Mouse (Mus musculus) heart, adult 11 months (tissue): ENCODE data around the gene Teddm3.
"Not testable (repeated sequence)": the region's sequence is repeated elsewhere in the genome, so short reads cannot be mapped to it uniquely, and the experiment has no call there.

ENCODE experiments used
- DNase-seq: peaks from one replicate; pipeline ENCODE4 v3.0.0; 2022

The Teddm3 gene

GRCm38 (mm10) chr16:21148451-21148850 is 5.3 kb downstream of the Teddm3 start:
- DNase-seq, result not testable (repeated sequence)

- no peak for DNase-seq
Observed at GRCm38 (mm10) chr16:21136312-21137083, 17.3 kb downstream of the Teddm3 start.

- peak; percentile 61 for DNase-seq
Observed at GRCm38 (mm10) chr16:21127666-21128065, 26.1 kb downstream of the Teddm3 start.

- peak; percentile 1 for DNase-seq
Observed at GRCm38 (mm10) chr16:21122776-21123175, 31.0 kb downstream of the Teddm3 start.

- no peak for DNase-seq
Observed at GRCm38 (mm10) chr16:21116078-21116477, 37.7 kb downstream of the Teddm3 start.

- peak; percentile 14 for DNase-seq
Observed at GRCm38 (mm10) chr16:21109473-21109872, 44.3 kb downstream of the Teddm3 start.
